Mouse (Mus musculus) embryonic facial prominence, embryonic 15.5 days (tissue): ENCODE measurements around the gene Snd1. TPM values are rescaled to one million over a fixed set of nuclear protein-coding genes. Genes with fewer than 3 reads are reported as not detected.

Source experiments
- ATAC-seq: fragments of 200-750 bp; cut with Nextera tagmentation; 2 replicates; pipeline ENCODE4 v1.8.0; 2017; ENCODE audit warnings: low read depth, moderate TSS enrichment; ENCODE audit not compliant: insufficient number of reproducible peaks, low FRiP score, low TSS enrichment
- H3K27ac ChIP-seq: fragments of 300-500 bp; sonication (generic); replicated peaks from 2 replicates; pipeline ENCODE4 v1.5.1; 2015; ENCODE audit warnings: mild to moderate bottlenecking, inconsistent platforms
- H3K27me3 ChIP-seq: fragments of 300-500 bp; sonication (generic); 2 replicates; pipeline ENCODE4 v1.6.1; 2015; ENCODE audit warnings: inconsistent platforms
- H3K36me3 ChIP-seq: fragments of 300-500 bp; sonication (generic); 2 replicates; pipeline ENCODE4 v1.6.1; 2015; ENCODE audit warnings: mild to moderate bottlenecking, inconsistent platforms
- H3K4me1 ChIP-seq: fragments of 300-500 bp; sonication (generic); 2 replicates; pipeline ENCODE4 v1.6.1; 2015; ENCODE audit warnings: inconsistent platforms
- H3K4me2 ChIP-seq: fragments of 300-500 bp; sonication (generic); replicated peaks from 2 replicates; pipeline ENCODE4 v1.6.1; 2015; ENCODE audit warnings: mild to moderate bottlenecking, inconsistent platforms
- H3K4me3 ChIP-seq: fragments of 300-500 bp; sonication (generic); replicated peaks from 2 replicates; pipeline ENCODE4 v1.5.1; 2015; ENCODE audit warnings: mild to moderate bottlenecking, inconsistent platforms
- H3K9ac ChIP-seq: fragments of 300-500 bp; sonication (generic); 2 replicates; pipeline ENCODE4 v1.6.1; 2015; ENCODE audit warnings: inconsistent platforms
- H3K9me3 ChIP-seq: fragments of 300-500 bp; sonication (generic); replicated peaks from 2 replicates; pipeline ENCODE4 v1.6.1; 2016; ENCODE audit warnings: inconsistent platforms
- WGBS: fragments of 180-500 bp; shearing (Covaris S2); methylation state at CpG from one replicate; pipeline ENCODE4 v1.1.7; 2015; 5-methylcytosine and 5-hydroxymethylcytosine counted together
- polyA plus RNA-seq: library from polyadenylated mRNA; unstranded; fragments of >200 nt; fragmentation: Nextera tagmentation; extraction: Ambion mirVana; gene quantifications from 2 replicates; pipeline ENCODE4 v1.2.1, GENCODE M21; 2015

Snd1 gene
- polyA plus RNA-seq, 1 experiment from 2014 or later, result 112 TPM

- no peak for ATAC-seq
- no peak overlapping the region for H3K4me2 ChIP-seq
- H3K9me3 ChIP-seq, result no peaks in the 10 kb centered on the region
- H3K36me3 ChIP-seq, result peaks cover 6% of the 10 kb centered on the region
- H3K9ac ChIP-seq, result no peak overlapping the region
- H3K27ac ChIP-seq, result no peak overlapping the region
- no peaks in the 10 kb centered on the region for H3K27me3 ChIP-seq
- no peak overlapping the region for H3K4me3 ChIP-seq
- peaks cover 25% of the 10 kb centered on the region for H3K4me1 ChIP-seq
- WGBS, result 79% methylated on average over 12 of the region's 12 CpGs
Observed at GRCm38 (mm10) chr6:28706976-28707592, 232.1 kb downstream of the Snd1 start.

- ATAC-seq, result no peak
- WGBS, result 43% methylated on average over 2 of the region's 2 CpGs
Observed at GRCm38 (mm10) chr6:28710035-28710434, 235.1 kb downstream of the Snd1 start.

GRCm38 (mm10) chr6:28717203-28717844 is 242.4 kb downstream of the Snd1 start:
- H3K4me1 ChIP-seq, result peaks cover 7% of the 10 kb centered on the region
- no peak overlapping the region for H3K27ac ChIP-seq
- no peaks in the 10 kb centered on the region for H3K9me3 ChIP-seq
- ATAC-seq, result no peak
- no peak overlapping the region for H3K9ac ChIP-seq
- no peak overlapping the region for H3K4me3 ChIP-seq
- no peaks in the 10 kb centered on the region for H3K27me3 ChIP-seq
- 60% methylated on average over 7 of the region's 7 CpGs for WGBS
- 0 out of 2 replicates have a peak, but pooled peaks cover under 1% of the 10 kb centered on the region for H3K36me3 ChIP-seq
- no peak overlapping the region for H3K4me2 ChIP-seq

More at GRCm38 (mm10) chr6:28710035-28710434, 235.1 kb downstream of the Snd1 start:
- Histone ChIP-seq H3K4me3 (no peak overlapping the region), H3K36me3 (peaks cover 9% of the 10 kb centered on the region), H3K27me3 (no peaks in the 10 kb centered on the region), H3K9me3 (no peaks in the 10 kb centered on the region), H3K9ac (no peak overlapping the region), H3K27ac (no peak overlapping the region), H3K4me2 (no peak overlapping the region), H3K4me1 (peaks cover 20% of the 10 kb centered on the region)

GRCm38 (mm10) chr6:28717845-28718237 is 242.9 kb downstream of the Snd1 start:
- Histone ChIP-seq H3K4me2 (no peak overlapping the region), H3K27me3 (no peaks in the 10 kb centered on the region), H3K9me3 (no peaks in the 10 kb centered on the region), H3K9ac (no peak overlapping the region), H3K4me3 (no peak overlapping the region), H3K36me3 (no peaks in the 10 kb centered on the region), H3K27ac (no peak overlapping the region), H3K4me1 (peaks cover 7% of the 10 kb centered on the region)
- no peak for ATAC-seq
- 44% methylated on average over 4 of the region's 4 CpGs for WGBS

GRCm38 (mm10) chr6:28720391-28721171 is 245.6 kb downstream of the Snd1 start:
- H3K27me3 ChIP-seq, result no peaks in the 10 kb centered on the region
- 84% methylated on average over 9 of the region's 9 CpGs for WGBS
- H3K36me3 ChIP-seq, result 0 out of 2 replicates have a peak, but pooled peaks cover 3% of the 10 kb centered on the region
- no peaks in the 10 kb centered on the region for H3K9me3 ChIP-seq
- H3K4me3 ChIP-seq, result no peak overlapping the region
- no peak for ATAC-seq
- H3K9ac ChIP-seq, result no peak overlapping the region
- H3K27ac ChIP-seq, result no peak overlapping the region
- peaks cover 7% of the 10 kb centered on the region for H3K4me1 ChIP-seq
- H3K4me2 ChIP-seq, result no peak overlapping the region

GRCm38 (mm10) chr6:28723059-28723458 is 248.1 kb downstream of the Snd1 start:
- H3K27me3 ChIP-seq, result no peaks in the 10 kb centered on the region
- no peaks in the 10 kb centered on the region for H3K4me1 ChIP-seq
- no peaks in the 10 kb centered on the region for H3K9me3 ChIP-seq
- H3K9ac ChIP-seq, result no peak overlapping the region
- H3K36me3 ChIP-seq, result 0 out of 2 replicates have a peak, but pooled peaks cover 4% of the 10 kb centered on the region
- 26% methylated on average over 2 of the region's 2 CpGs for WGBS
- H3K27ac ChIP-seq, result no peak overlapping the region
- H3K4me3 ChIP-seq, result no peak overlapping the region
- no peak for ATAC-seq
- no peak overlapping the region for H3K4me2 ChIP-seq

- 82% methylated on average over 5 of the region's 5 CpGs for WGBS
- H3K9me3 ChIP-seq, result no peaks in the 10 kb centered on the region
- no peaks in the 10 kb centered on the region for H3K27me3 ChIP-seq
- H3K4me2 ChIP-seq, result no peak overlapping the region
- H3K27ac ChIP-seq, result no peak overlapping the region
- 0 out of 2 replicates have a peak, but pooled peaks cover 4% of the 10 kb centered on the region for H3K36me3 ChIP-seq
- ATAC-seq, result no peak
- H3K4me1 ChIP-seq, result peaks cover 12% of the 10 kb centered on the region
- H3K4me3 ChIP-seq, result no peak overlapping the region
- no peak overlapping the region for H3K9ac ChIP-seq
Observed at GRCm38 (mm10) chr6:28724776-28725175, 249.8 kb downstream of the Snd1 start.

- Histone ChIP-seq H3K4me1 (peaks cover 14% of the 10 kb centered on the region), H3K27ac (peak overlapping the region; percentile 58; the same call in 1 of the 2 replicates), H3K9ac (no peak overlapping the region), H3K9me3 (no peaks in the 10 kb centered on the region), H3K27me3 (no peaks in the 10 kb centered on the region), H3K4me2 (no peak overlapping the region), H3K36me3 (0 out of 2 replicates have a peak, but pooled peaks cover 4% of the 10 kb centered on the region), H3K4me3 (no peak overlapping the region)
- WGBS, result 16% methylated on average over 3 of the region's 3 CpGs
- no peak for ATAC-seq
Observed at GRCm38 (mm10) chr6:28729236-28729635, 254.3 kb downstream of the Snd1 start.

- 16% methylated on average over 2 of the region's 2 CpGs for WGBS
- no peak overlapping the region for H3K9ac ChIP-seq
- no peak for ATAC-seq
- no peak overlapping the region for H3K4me3 ChIP-seq
- H3K4me1 ChIP-seq, result peaks cover 14% of the 10 kb centered on the region
- H3K27ac ChIP-seq, result peak overlapping the region; percentile 58
- H3K9me3 ChIP-seq, result no peaks in the 10 kb centered on the region
- 0 out of 2 replicates have a peak, but pooled peaks cover 4% of the 10 kb centered on the region for H3K36me3 ChIP-seq
- H3K27me3 ChIP-seq, result no peaks in the 10 kb centered on the region
- no peak overlapping the region for H3K4me2 ChIP-seq
Observed at GRCm38 (mm10) chr6:28729649-28730048, 254.7 kb downstream of the Snd1 start.

- WGBS, result 83% methylated on average over 6 of the region's 6 CpGs
- Histone ChIP-seq H3K9me3 (no peaks in the 10 kb centered on the region), H3K9ac (no peak overlapping the region), H3K27ac (no peak overlapping the region), H3K36me3 (no peaks in the 10 kb centered on the region), H3K4me1 (peaks cover 14% of the 10 kb centered on the region), H3K4me2 (no peak overlapping the region), H3K4me3 (no peak overlapping the region), H3K27me3 (no peaks in the 10 kb centered on the region)
- ATAC-seq, result no peak
Observed at GRCm38 (mm10) chr6:28731246-28731645, 256.3 kb downstream of the Snd1 start.

GRCm38 (mm10) chr6:28733884-28734647 is 259.1 kb downstream of the Snd1 start:
- no peak for ATAC-seq
- Histone ChIP-seq H3K4me1 (peaks cover 9% of the 10 kb centered on the region), H3K4me3 (no peak overlapping the region), H3K9me3 (no peaks in the 10 kb centered on the region), H3K36me3 (no peaks in the 10 kb centered on the region), H3K9ac (no peak overlapping the region), H3K27ac (no peak overlapping the region), H3K27me3 (no peaks in the 10 kb centered on the region), H3K4me2 (no peak overlapping the region)
- WGBS, result 81% methylated on average over 5 of the region's 5 CpGs
